Mouse (Mus musculus) erythroblast, embryonic 14.5 days (primary cell): ENCODE data around the gene Pgghg. TPM values are rescaled to one million over a fixed set of nuclear protein-coding genes. Genes with fewer than 3 reads are reported as not detected.
A peak's percentile ranks its signal among the peaks of the same experiment; 100 is the strongest.

ENCODE experiments used
- H3K27me3 ChIP-seq: 2 replicates; pipeline ENCODE4 v1.6.1; 2012; ENCODE audit warnings: inconsistent platforms; ENCODE audit not compliant: control insufficient read depth
- H3K36me3 ChIP-seq: 2 replicates; pipeline ENCODE4 v1.6.1; 2012; ENCODE audit warnings: mild to moderate bottlenecking, inconsistent platforms; ENCODE audit not compliant: control insufficient read depth
- H3K4me1 ChIP-seq: 2 replicates; pipeline ENCODE4 v1.6.1; 2012; ENCODE audit warnings: inconsistent platforms; ENCODE audit not compliant: control insufficient read depth
- H3K4me3 ChIP-seq: replicated peaks from 2 replicates; pipeline ENCODE3; 2012; ENCODE audit warnings: moderate library complexity, mild to moderate bottlenecking, inconsistent platforms
- H3K9me3 ChIP-seq: 2 replicates; pipeline ENCODE4 v1.6.1; 2012; ENCODE audit warnings: low read length, inconsistent platforms, mixed read lengths; ENCODE audit not compliant: control insufficient read depth
- GATA1 ChIP-seq: IDR thresholded peaks from 2 replicates; pipeline ENCODE4 v1.6.1; 2012; ENCODE audit warnings: low read length, inconsistent platforms, mixed read lengths
- TAL1 ChIP-seq: IDR thresholded peaks from 3 replicates; pipeline ENCODE4 v1.6.1; 2012; ENCODE audit warnings: low read length, inconsistent platforms, mixed read lengths
- polyA plus RNA-seq: library from polyadenylated mRNA; stranded (reverse); fragments of >175 nt; gene quantifications from 2 replicates; pipeline ENCODE4 v1.2.3, GENCODE M21; 2012

Gene Pgghg
- polyA plus RNA-seq, 1 experiment = 0.32 TPM

DNA sequence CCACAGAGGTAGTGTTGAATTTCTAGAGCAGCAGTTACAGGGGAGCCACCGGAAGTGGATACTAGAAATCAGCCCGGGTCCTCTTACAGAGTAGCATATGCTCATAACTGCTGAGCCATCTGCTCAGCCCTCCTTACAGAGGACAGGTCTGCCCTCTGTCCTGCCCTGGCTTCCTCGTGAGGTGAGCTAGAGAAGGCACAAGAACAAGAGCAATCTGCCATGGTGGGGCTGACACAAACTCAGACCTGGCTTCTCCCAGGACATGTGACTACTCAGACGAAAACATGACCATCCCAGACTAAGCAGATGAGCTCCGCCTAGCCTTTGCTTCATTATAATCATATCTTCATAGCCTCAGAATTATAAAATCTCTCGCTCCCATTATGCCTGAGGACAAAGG is 10.6 kb downstream of the Pgghg start:
- TF ChIP-seq TAL1 = no peak
- no peak for TF ChIP-seq GATA1
- H3K4me1 ChIP-seq = peaks cover 19% of the 10 kb centered on the region

GRCm38 (mm10) chr7:140952441-140952840 is 11.2 kb downstream of the Pgghg start:
- H3K36me3 ChIP-seq = peaks cover 26% of the 10 kb centered on the region; the same call in 1 of the 2 replicates
- peaks cover 19% of the 10 kb centered on the region for H3K4me1 ChIP-seq
- no peaks in the 10 kb centered on the region for H3K9me3 ChIP-seq
- H3K4me3 ChIP-seq = no peak overlapping the region
- no peaks in the 10 kb centered on the region for H3K27me3 ChIP-seq
- TF ChIP-seq GATA1 = no peak
- no peak for TF ChIP-seq TAL1

More for the DNA sequence above, 10.6 kb downstream of the Pgghg start:
- H3K4me3 ChIP-seq = no peak overlapping the region
- peaks cover 29% of the 10 kb centered on the region; the same call in 1 of the 2 replicates for H3K36me3 ChIP-seq
- no peaks in the 10 kb centered on the region for H3K27me3 ChIP-seq
- H3K9me3 ChIP-seq = no peaks in the 10 kb centered on the region

- Histone ChIP-seq H3K27me3 (no peaks in the 10 kb centered on the region), H3K4me3 (no peak overlapping the region), H3K36me3 (peaks cover 19% of the 10 kb centered on the region; the same call in 1 of the 2 replicates), H3K4me1 (peaks cover 19% of the 10 kb centered on the region), H3K9me3 (no peaks in the 10 kb centered on the region)
- no peak for TF ChIP-seq GATA1
Measured at GRCm38 (mm10) chr7:140953133-140953532, 11.9 kb downstream of the Pgghg start.

DNA sequence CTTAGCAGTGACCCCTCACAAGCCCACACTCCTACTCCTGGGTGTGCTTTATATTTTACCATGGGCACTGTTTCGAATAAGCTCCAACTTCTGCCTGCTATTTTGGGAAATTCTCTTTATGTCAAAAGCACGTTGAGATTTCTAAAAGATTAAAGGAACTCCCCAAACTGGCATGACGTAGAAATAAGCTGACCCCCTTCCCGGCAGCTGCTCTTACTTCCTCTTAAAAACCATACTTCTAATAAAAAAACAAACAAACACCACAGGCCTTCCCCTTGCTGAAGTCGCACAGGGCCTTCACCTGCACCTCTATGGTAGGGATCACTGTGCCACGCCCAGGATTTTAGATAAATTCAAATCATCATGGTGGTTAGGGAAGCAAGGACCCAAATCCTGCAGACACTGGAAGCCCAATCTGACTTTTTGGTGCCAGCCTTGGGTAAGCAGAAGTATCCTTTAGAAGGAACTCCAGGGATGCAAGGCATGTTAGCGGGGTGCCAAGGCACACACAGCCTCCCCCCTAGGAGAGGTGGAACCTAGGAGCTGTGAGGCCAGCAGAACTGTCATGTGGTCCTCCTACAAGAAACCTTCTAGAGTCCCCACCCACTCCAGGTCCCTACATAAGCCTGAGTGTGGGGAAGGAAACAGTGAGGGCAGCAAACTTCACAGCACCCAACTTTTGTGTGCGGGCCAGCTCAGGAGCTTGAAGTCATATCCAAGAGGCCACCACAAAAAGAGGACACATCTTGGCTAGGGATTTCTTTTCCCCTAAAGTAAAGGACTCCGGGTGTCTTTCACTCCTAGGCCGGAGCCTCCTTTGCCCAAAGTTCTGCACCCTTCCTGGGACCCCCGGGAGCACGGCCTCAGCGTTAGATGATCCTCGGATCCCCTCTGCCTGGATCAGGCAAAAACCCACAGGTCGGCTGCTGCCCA is 12.9 kb downstream of the Pgghg start:
- H3K27me3 ChIP-seq = no peaks in the 10 kb centered on the region
- H3K9me3 ChIP-seq = no peaks in the 10 kb centered on the region
- H3K4me1 ChIP-seq = peaks cover 19% of the 10 kb centered on the region
- peaks cover 11% of the 10 kb centered on the region; the same call in 1 of the 2 replicates for H3K36me3 ChIP-seq
- TF ChIP-seq TAL1 (no peak), GATA1 (no peak)
- peak overlapping the region; percentile 21 for H3K4me3 ChIP-seq

GRCm38 (mm10) chr7:140954733-140955071 is 13.5 kb downstream of the Pgghg start:
- Histone ChIP-seq H3K4me1 (peaks cover 19% of the 10 kb centered on the region), H3K36me3 (peaks cover 9% of the 10 kb centered on the region; the same call in 1 of the 2 replicates), H3K9me3 (no peaks in the 10 kb centered on the region), H3K4me3 (peak overlapping the region; percentile 21), H3K27me3 (no peaks in the 10 kb centered on the region)
- TF ChIP-seq TAL1 (no peak), GATA1 (no peak)

- Histone ChIP-seq H3K36me3 (peaks cover 6% of the 10 kb centered on the region; the same call in 1 of the 2 replicates), H3K4me3 (peak overlapping the region; percentile 56), H3K4me1 (peaks cover 19% of the 10 kb centered on the region), H3K27me3 (no peaks in the 10 kb centered on the region), H3K9me3 (no peaks in the 10 kb centered on the region)
- no peak for TF ChIP-seq TAL1
- no peak for TF ChIP-seq GATA1
Measured at GRCm38 (mm10) chr7:140955342-140955741, 14.2 kb downstream of the Pgghg start.

DNA sequence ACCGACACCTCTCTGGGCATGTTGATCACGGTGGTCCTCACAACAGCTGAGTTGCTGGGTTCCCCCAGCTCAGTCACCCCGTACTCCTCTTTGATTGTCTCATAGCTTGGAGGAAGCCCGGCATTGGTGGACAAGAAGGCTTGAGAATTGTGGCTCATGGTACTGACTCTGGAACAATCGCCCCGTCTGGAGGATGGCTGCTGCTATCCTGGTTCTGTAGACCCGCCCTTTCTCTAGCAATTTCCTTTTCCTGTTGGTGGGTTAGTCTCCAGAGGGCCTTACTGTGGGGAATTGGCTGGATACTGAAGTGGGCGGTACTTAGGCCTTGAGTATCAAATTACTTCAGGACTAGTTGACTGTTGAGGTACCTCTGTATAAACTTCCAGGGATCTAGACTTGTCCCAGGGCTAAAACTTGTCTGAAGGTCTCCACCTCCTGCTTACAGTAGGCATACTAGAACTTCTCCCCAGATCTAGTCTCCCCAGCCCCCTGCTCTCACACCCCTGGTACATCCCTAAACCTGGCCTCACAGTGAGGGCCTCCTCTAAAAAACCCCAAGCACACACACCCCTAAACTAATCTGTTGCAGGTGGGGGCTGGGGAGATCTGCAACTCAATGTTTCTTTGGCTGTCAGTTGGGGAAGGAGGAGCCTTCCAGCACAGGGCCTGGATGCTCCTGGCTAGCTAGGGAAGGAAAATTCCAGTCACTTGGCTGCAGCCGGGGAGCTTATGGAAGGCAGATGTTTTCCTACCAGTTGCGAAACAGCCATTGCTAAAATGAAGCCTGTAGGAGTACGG is 14.8 kb downstream of the Pgghg start, which contains the start of the genes Gm45717 and Ifitm2:
Gm45717 (minus strand) TSS at position 180 of the 798 bp plus-strand sequence.
Ifitm2 (minus strand) TSS at position 230 of the 798 bp plus-strand sequence.
- H3K36me3 ChIP-seq = peaks cover 6% of the 10 kb centered on the region; the same call in 1 of the 2 replicates
- no peak for TF ChIP-seq GATA1
- no peak for TF ChIP-seq TAL1
- no peaks in the 10 kb centered on the region for H3K9me3 ChIP-seq
- H3K4me1 ChIP-seq = peaks cover 19% of the 10 kb centered on the region
- no peaks in the 10 kb centered on the region for H3K27me3 ChIP-seq
- H3K4me3 ChIP-seq = peak within 1 kb of the TSS; percentile 56

DNA sequence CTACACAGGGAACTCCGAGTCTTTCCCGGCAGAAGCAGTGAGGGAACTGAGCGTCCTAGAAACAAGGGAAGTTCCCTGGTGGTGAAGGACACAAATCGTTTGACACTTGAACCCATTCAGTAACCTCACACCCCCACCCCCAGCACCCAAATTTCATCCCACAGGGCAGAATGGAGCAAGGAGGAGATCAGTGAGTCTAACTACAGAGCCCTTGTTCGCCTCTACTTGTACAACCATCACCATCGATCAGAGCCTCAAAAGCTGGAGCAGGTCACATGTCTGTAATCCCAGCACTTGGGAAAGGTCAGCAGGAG is 15.3 kb downstream of the Pgghg start:
- Histone ChIP-seq H3K4me3 (no peak overlapping the region), H3K4me1 (peaks cover 19% of the 10 kb centered on the region), H3K9me3 (no peaks in the 10 kb centered on the region), H3K36me3 (peaks cover 6% of the 10 kb centered on the region; the same call in 1 of the 2 replicates), H3K27me3 (no peaks in the 10 kb centered on the region)
- TF ChIP-seq TAL1 (no peak), GATA1 (no peak)
